Mouse (Mus musculus) kidney, embryonic 15.5 days (tissue): Measurements from ENCODE around the gene Rhox2c. TPM values are rescaled to one million over a fixed set of nuclear protein-coding genes. Genes with fewer than 3 reads are reported as not detected.
"Not testable (repeated sequence)": the region's sequence is repeated elsewhere in the genome, so short reads cannot be mapped to it uniquely, and the experiment has no call there.

Source experiments
- ATAC-seq: fragments of 200-750 bp; cut with Nextera tagmentation; replicated peaks from 2 replicates; pipeline ENCODE4 v1.8.0; 2017; ENCODE audit warnings: moderate TSS enrichment; ENCODE audit not compliant: low FRiP score
- H3K27ac ChIP-seq: fragments of 300-500 bp; sonication (generic); 2 replicates; pipeline ENCODE4 v1.5.1; 2015; ENCODE audit warnings: mild to moderate bottlenecking, inconsistent platforms
- H3K27me3 ChIP-seq: fragments of 300-500 bp; sonication (generic); 2 replicates; pipeline ENCODE4 v1.6.1; 2015; ENCODE audit warnings: inconsistent platforms
- H3K36me3 ChIP-seq: fragments of 300-500 bp; sonication (generic); 2 replicates; pipeline ENCODE4 v1.6.1; 2015; ENCODE audit warnings: inconsistent platforms
- H3K4me1 ChIP-seq: fragments of 300-500 bp; sonication (generic); 2 replicates; pipeline ENCODE4 v1.6.1; 2015; ENCODE audit warnings: inconsistent platforms
- H3K4me2 ChIP-seq: fragments of 300-500 bp; sonication (generic); 2 replicates; pipeline ENCODE4 v1.6.1; 2015; ENCODE audit warnings: moderate library complexity, mild to moderate bottlenecking, inconsistent platforms
- H3K4me3 ChIP-seq: fragments of 300-500 bp; sonication (generic); replicated peaks from 2 replicates; pipeline ENCODE4 v1.5.1; 2015; ENCODE audit warnings: mild to moderate bottlenecking, inconsistent platforms
- H3K9ac ChIP-seq: fragments of 300-500 bp; sonication (generic); 2 replicates; pipeline ENCODE4 v1.6.1; 2015; ENCODE audit warnings: mild to moderate bottlenecking, inconsistent platforms
- H3K9me3 ChIP-seq: fragments of 300-500 bp; sonication (generic); replicated peaks from 2 replicates; pipeline ENCODE4 v1.6.1; 2016; ENCODE audit warnings: inconsistent platforms
- WGBS: fragments of 180-500 bp; shearing (Covaris S2); methylation state at CpG from one replicate; pipeline ENCODE4 v1.1.7; 2015; ENCODE audit warnings: mixed read lengths; 5-methylcytosine and 5-hydroxymethylcytosine counted together
- polyA plus RNA-seq: library from polyadenylated mRNA; unstranded; fragments of >200 nt; fragmentation: Nextera tagmentation; extraction: Ambion mirVana; gene quantifications from 2 replicates; pipeline ENCODE4 v1.2.1, GENCODE M21; 2015

Gene Rhox2c
- not detected in 2 replicates for polyA plus RNA-seq

- WGBS: 96% methylated on average over 8 of the region's 10 CpGs
- not testable (repeated sequence) for H3K4me3 ChIP-seq, H3K9me3 ChIP-seq, H3K27ac ChIP-seq, H3K4me2 ChIP-seq, H3K4me1 ChIP-seq, H3K27me3 ChIP-seq, H3K9ac ChIP-seq, ATAC-seq, H3K36me3 ChIP-seq
These were observed at the start of gene Rhox2c for GRCm38 (mm10) chrX:37453380-37453779. Gene Rhox2c (plus strand): TSS chrX:37453680.

GRCm38 (mm10) chrX:37411767-37412166 lies 41.7 kb upstream of the Rhox2c start, which contains the start of gene Rhox2b:
Gene Rhox2b (plus strand): TSS chrX:37412067.
- not testable (repeated sequence) for ATAC-seq, H3K4me2 ChIP-seq, H3K4me3 ChIP-seq, H3K36me3 ChIP-seq, H3K9me3 ChIP-seq, H3K9ac ChIP-seq, H3K27me3 ChIP-seq, H3K27ac ChIP-seq, H3K4me1 ChIP-seq
- whole genome bisulfite sequencing: no CpG with 5 or more reads among the region's 9 CpGs

GRCm38 (mm10) chrX:37432194-37432593 lies 21.3 kb upstream of the Rhox2c start, which contains the start of gene Rhox4b:
Gene Rhox4b (plus strand): TSS chrX:37432494.
- not testable (repeated sequence) for ATAC-seq, H3K27me3 ChIP-seq, H3K9ac ChIP-seq, H3K27ac ChIP-seq, H3K4me3 ChIP-seq, H3K9me3 ChIP-seq, H3K4me2 ChIP-seq, H3K36me3 ChIP-seq, H3K4me1 ChIP-seq
- 90% methylated on average over 14 of the region's 15 CpGs for WGBS

GRCm38 (mm10) chrX:37458285-37458684 lies 4.8 kb downstream of the Rhox2c start, which contains the start of gene Rhox3c:
Gene Rhox3c (plus strand): TSS chrX:37458585.
- H3K4me3 ChIP-seq, H3K9ac ChIP-seq, ATAC-seq, H3K27ac ChIP-seq, H3K4me2 ChIP-seq, H3K9me3 ChIP-seq, H3K36me3 ChIP-seq, H3K27me3 ChIP-seq, H3K4me1 ChIP-seq: not testable (repeated sequence)
- 86% methylated on average over 3 of the region's 4 CpGs for WGBS

GRCm38 (mm10) chrX:37480037-37480436 lies 26.6 kb downstream of the Rhox2c start, which contains the start of gene Rhox4c:
Gene Rhox4c (plus strand): TSS chrX:37480337.
- H3K4me2 ChIP-seq, H3K27ac ChIP-seq, H3K27me3 ChIP-seq, ATAC-seq, H3K9me3 ChIP-seq, H3K4me1 ChIP-seq, H3K9ac ChIP-seq, H3K36me3 ChIP-seq, H3K4me3 ChIP-seq: not testable (repeated sequence)
- WGBS: 92% methylated on average over 14 of the region's 14 CpGs

- H3K36me3 ChIP-seq, H3K27ac ChIP-seq, H3K4me1 ChIP-seq, H3K9me3 ChIP-seq, H3K9ac ChIP-seq, ATAC-seq, H3K4me3 ChIP-seq, H3K27me3 ChIP-seq, H3K4me2 ChIP-seq: not testable (repeated sequence)
- WGBS: 96% methylated on average over 17 of the region's 18 CpGs
These were observed 60.6 kb downstream of the Rhox2c start, which contains the start of gene Rhox4d for GRCm38 (mm10) chrX:37514059-37514458. Gene Rhox4d (plus strand): TSS chrX:37514359.

Other genes with a start within 250 kb of the Rhox2c start
- not detected in 2 replicates for gene Gm9, start 242.6 kb upstream of the Rhox2c start, polyA plus RNA-seq
- not detected in 2 replicates for gene Rhox1, start 231.4 kb upstream of the Rhox2c start, polyA plus RNA-seq
- not detected in 2 replicates for gene Rhox2a, start 208.7 kb upstream of the Rhox2c start, polyA plus RNA-seq
- gene Rhox3a, start 203.8 kb upstream of the Rhox2c start, polyA plus RNA-seq: not detected in 2 replicates
- not detected in 2 replicates for gene Rhox4a, start 188.3 kb upstream of the Rhox2c start, polyA plus RNA-seq
- not detected in 2 replicates for gene Rhox3a2, start 73.7 kb upstream of the Rhox2c start, polyA plus RNA-seq
- gene Rhox4a2, start 62.8 kb upstream of the Rhox2c start, polyA plus RNA-seq: not detected in 2 replicates
- gene Rhox2b, start 41.6 kb upstream of the Rhox2c start, polyA plus RNA-seq: not detected in 2 replicates
- not detected in 2 replicates for gene Rhox4b, start 21.2 kb upstream of the Rhox2c start, polyA plus RNA-seq
- gene Rhox3c, start 4.9 kb downstream of the Rhox2c start, polyA plus RNA-seq: not detected in 2 replicates
- not detected in 2 replicates for gene Rhox4c, start 26.7 kb downstream of the Rhox2c start, polyA plus RNA-seq
- gene Rhox2d, start 39.7 kb downstream of the Rhox2c start, polyA plus RNA-seq: not detected in 2 replicates
- gene Rhox4d, start 60.7 kb downstream of the Rhox2c start, polyA plus RNA-seq: not detected in 2 replicates
- not detected in 2 replicates for gene Rhox2e, start 76.8 kb downstream of the Rhox2c start, polyA plus RNA-seq
- gene Rhox3e, start 88.3 kb downstream of the Rhox2c start, polyA plus RNA-seq: not detected in 2 replicates
- gene Rhox4e, start 103.7 kb downstream of the Rhox2c start, polyA plus RNA-seq: not detected in 2 replicates
- not detected in 2 replicates for gene Rhox2f, start 117.7 kb downstream of the Rhox2c start, polyA plus RNA-seq
- gene Rhox3f, start 127.3 kb downstream of the Rhox2c start, polyA plus RNA-seq: not detected in 2 replicates
- gene Rhox4f, start 154.0 kb downstream of the Rhox2c start, polyA plus RNA-seq: not detected in 2 replicates
- not detected in 2 replicates for gene Rhox3g, start 174.9 kb downstream of the Rhox2c start, polyA plus RNA-seq
- gene Rhox2g, start 189.8 kb downstream of the Rhox2c start, polyA plus RNA-seq: not detected in 2 replicates
- not detected in 2 replicates for gene Rhox4g, start 197.6 kb downstream of the Rhox2c start, polyA plus RNA-seq
- gene Rhox3h, start 215.1 kb downstream of the Rhox2c start, polyA plus RNA-seq: not detected in 2 replicates
- not detected in 2 replicates for gene Rhox2h, start 219.6 kb downstream of the Rhox2c start, polyA plus RNA-seq